Mouse (Mus musculus): ENCODE measurements at regions not wholly inside any gene's neighbourhood (a gene's known extent, or its start where the extent isn't known, plus 50 kb on each side); places are given as distances from the start of the nearest gene placed in this dataset.

GRCm38 (mm10) chr2:167777331-167778085 lies 87.9 kb upstream of the Tmem189 start:
- 2% methylated on average over 33 of the region's 33 CpGs for WGBS
- Histone ChIP-seq H3K27me3 (no peaks in the 10 kb centered on the region), H3K4me1 (peaks cover 78% of the 10 kb centered on the region), H3K27ac (replicated peaks) (peak overlapping the region; percentile 88), H3K4me2 (replicated peaks) (peak overlapping the region; percentile 73), H3K9me3 (replicated peaks) (no peaks in the 10 kb centered on the region), H3K9ac (peak overlapping the region; percentile 29), H3K36me3 (no peaks in the 10 kb centered on the region), H3K4me3 (replicated peaks) (peak overlapping the region; percentile 45)
- peak; percentile 65 for ATAC-seq (ENCODE audit: insufficient number of reproducible peaks, low FRiP score, low TSS enrichment, low read depth)

GRCm38 (mm10) chr2:167776251-167777168 lies 86.9 kb upstream of the Tmem189 start:
- Histone ChIP-seq H3K9me3 (replicated peaks) (no peaks in the 10 kb centered on the region), H3K27me3 (no peaks in the 10 kb centered on the region), H3K4me2 (replicated peaks) (peak overlapping the region; percentile 73; the same call in 1 of the 2 replicates), H3K4me1 (peaks cover 68% of the 10 kb centered on the region), H3K36me3 (no peaks in the 10 kb centered on the region), H3K4me3 (replicated peaks) (peak overlapping the region; percentile 45), H3K9ac (no peak overlapping the region), H3K27ac (replicated peaks) (peak overlapping the region; percentile 88)
- no peak for ATAC-seq (ENCODE audit: insufficient number of reproducible peaks, low FRiP score, low TSS enrichment, low read depth)
- WGBS = 73% methylated on average over 24 of the region's 24 CpGs

- 52% methylated on average over 20 of the region's 20 CpGs for WGBS
- H3K27ac ChIP-seq (replicated peaks) = peak overlapping the region; percentile 88
- H3K4me1 ChIP-seq = peaks cover 64% of the 10 kb centered on the region
- H3K27me3 ChIP-seq = no peaks in the 10 kb centered on the region
- peak; percentile 15; the same call in 1 of the 2 replicates for ATAC-seq (ENCODE audit: insufficient number of reproducible peaks, low FRiP score, low TSS enrichment, low read depth)
- peak overlapping the region; percentile 23 for H3K4me2 ChIP-seq (replicated peaks)
- H3K9ac ChIP-seq = no peak overlapping the region
- H3K36me3 ChIP-seq = no peaks in the 10 kb centered on the region
- H3K9me3 ChIP-seq (replicated peaks) = no peaks in the 10 kb centered on the region
- H3K4me3 ChIP-seq (replicated peaks) = no peak overlapping the region
Measured at GRCm38 (mm10) chr2:167775218-167775915, 85.7 kb upstream of the Tmem189 start.

- Histone ChIP-seq H3K27me3 (no peaks in the 10 kb centered on the region), H3K4me3 (replicated peaks) (no peak overlapping the region), H3K4me1 (peaks cover 62% of the 10 kb centered on the region), H3K4me2 (replicated peaks) (peak overlapping the region; percentile 23), H3K36me3 (no peaks in the 10 kb centered on the region), H3K9ac (no peak overlapping the region), H3K9me3 (replicated peaks) (no peaks in the 10 kb centered on the region), H3K27ac (replicated peaks) (peak overlapping the region; percentile 88)
- ATAC-seq (ENCODE audit: insufficient number of reproducible peaks, low FRiP score, low TSS enrichment, low read depth) = peak; percentile 53
- WGBS = 13% methylated on average over 10 of the region's 10 CpGs
Measured at GRCm38 (mm10) chr2:167774806-167775179, 85.2 kb upstream of the Tmem189 start.

- WGBS = 67% methylated on average over 2 of the region's 2 CpGs
- H3K27ac ChIP-seq (replicated peaks) = peak overlapping the region; percentile 88
- ATAC-seq (ENCODE audit: insufficient number of reproducible peaks, low FRiP score, low TSS enrichment, low read depth) = no peak
- H3K4me1 ChIP-seq = peaks cover 63% of the 10 kb centered on the region
- no peak overlapping the region for H3K9ac ChIP-seq
- no peaks in the 10 kb centered on the region for H3K36me3 ChIP-seq
- H3K4me2 ChIP-seq (replicated peaks) = 0 out of 2 replicates have a peak overlapping the region, but pooled peaks have one; percentile 23
- no peak overlapping the region for H3K4me3 ChIP-seq (replicated peaks)
- no peaks in the 10 kb centered on the region for H3K27me3 ChIP-seq
- no peaks in the 10 kb centered on the region for H3K9me3 ChIP-seq (replicated peaks)
Measured at GRCm38 (mm10) chr2:167774166-167774805, 84.7 kb upstream of the Tmem189 start.

- Histone ChIP-seq H3K27ac (replicated peaks) (no peak overlapping the region), H3K36me3 (no peaks in the 10 kb centered on the region), H3K4me1 (peaks cover 53% of the 10 kb centered on the region), H3K27me3 (no peaks in the 10 kb centered on the region), H3K9ac (no peak overlapping the region), H3K4me3 (replicated peaks) (no peak overlapping the region), H3K4me2 (replicated peaks) (no peak overlapping the region), H3K9me3 (replicated peaks) (no peaks in the 10 kb centered on the region)
- no peak for ATAC-seq (ENCODE audit: insufficient number of reproducible peaks, low FRiP score, low TSS enrichment, low read depth)
- WGBS = 85% methylated on average over 5 of the region's 5 CpGs
Measured at GRCm38 (mm10) chr2:167772834-167773233, 83.2 kb upstream of the Tmem189 start.

GRCm38 (mm10) chr2:167767962-167768361 lies 78.3 kb upstream of the Tmem189 start:
- Histone ChIP-seq H3K9me3 (replicated peaks) (no peaks in the 10 kb centered on the region), H3K4me2 (replicated peaks) (no peak overlapping the region), H3K9ac (no peak overlapping the region), H3K27ac (replicated peaks) (no peak overlapping the region), H3K4me1 (peaks cover 30% of the 10 kb centered on the region), H3K4me3 (replicated peaks) (no peak overlapping the region), H3K27me3 (no peaks in the 10 kb centered on the region), H3K36me3 (no peaks in the 10 kb centered on the region)
- WGBS = 54% methylated on average over 13 of the region's 13 CpGs
- peak; percentile 27; the same call in 1 of the 2 replicates for ATAC-seq (ENCODE audit: insufficient number of reproducible peaks, low FRiP score, low TSS enrichment, low read depth)

GRCm38 (mm10) chr2:167767371-167767770 lies 77.7 kb upstream of the Tmem189 start:
- Histone ChIP-seq H3K27me3 (no peaks in the 10 kb centered on the region), H3K4me2 (replicated peaks) (no peak overlapping the region), H3K4me3 (replicated peaks) (no peak overlapping the region), H3K9ac (no peak overlapping the region), H3K36me3 (no peaks in the 10 kb centered on the region), H3K9me3 (replicated peaks) (no peaks in the 10 kb centered on the region), H3K27ac (replicated peaks) (no peak overlapping the region; the same call in 1 of the 2 replicates), H3K4me1 (peaks cover 30% of the 10 kb centered on the region)
- ATAC-seq (ENCODE audit: insufficient number of reproducible peaks, low FRiP score, low TSS enrichment, low read depth) = no peak
- whole genome bisulfite sequencing = 81% methylated on average over 8 of the region's 8 CpGs

GRCm38 (mm10) chr2:167765811-167766210 lies 76.2 kb upstream of the Tmem189 start:
- no peak overlapping the region for H3K4me3 ChIP-seq (replicated peaks)
- no peaks in the 10 kb centered on the region for H3K36me3 ChIP-seq
- peaks cover 33% of the 10 kb centered on the region for H3K4me1 ChIP-seq
- H3K9me3 ChIP-seq (replicated peaks) = no peaks in the 10 kb centered on the region
- WGBS = 84% methylated on average over 6 of the region's 6 CpGs
- H3K27ac ChIP-seq (replicated peaks) = no peak overlapping the region
- no peak overlapping the region for H3K9ac ChIP-seq
- no peak for ATAC-seq (ENCODE audit: insufficient number of reproducible peaks, low FRiP score, low TSS enrichment, low read depth)
- H3K4me2 ChIP-seq (replicated peaks) = no peak overlapping the region
- H3K27me3 ChIP-seq = no peaks in the 10 kb centered on the region

GRCm38 (mm10) chr2:167765072-167765800 lies 75.6 kb upstream of the Tmem189 start:
- H3K4me2 ChIP-seq (replicated peaks) = no peak overlapping the region; the same call in 1 of the 2 replicates
- no peak overlapping the region for H3K4me3 ChIP-seq (replicated peaks)
- H3K27ac ChIP-seq (replicated peaks) = 0 out of 2 replicates have a peak overlapping the region, but pooled peaks have one; percentile 34
- peaks cover 32% of the 10 kb centered on the region for H3K4me1 ChIP-seq
- H3K36me3 ChIP-seq = no peaks in the 10 kb centered on the region
- no peaks in the 10 kb centered on the region for H3K9me3 ChIP-seq (replicated peaks)
- H3K27me3 ChIP-seq = no peaks in the 10 kb centered on the region
- ATAC-seq (ENCODE audit: insufficient number of reproducible peaks, low FRiP score, low TSS enrichment, low read depth) = no peak
- WGBS = 47% methylated on average over 22 of the region's 22 CpGs
- H3K9ac ChIP-seq = no peak overlapping the region
